In the genomic region with DNA sequence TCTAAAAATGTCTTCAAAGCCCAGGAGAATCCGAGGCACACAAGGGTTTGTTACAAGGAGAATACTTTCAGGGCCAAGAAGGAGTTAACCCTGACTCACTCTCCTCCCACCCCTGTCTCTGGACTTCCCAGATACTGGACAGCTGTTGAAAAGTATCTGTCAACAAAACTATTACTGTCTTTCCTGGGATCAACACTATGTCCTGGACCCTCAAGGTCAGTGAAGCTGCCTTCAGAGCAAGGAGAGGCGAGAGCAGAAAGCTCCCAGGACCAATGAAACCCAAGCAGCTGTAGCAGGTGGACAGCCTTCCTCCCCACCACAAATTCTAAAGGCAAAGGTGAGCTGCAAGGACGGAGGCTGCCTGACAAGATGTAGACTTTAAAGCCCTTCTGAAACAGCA, we compare ENCODE assay signal across 29 mouse cellular contexts.
DNase-seq lines count a peak whose midpoint lies in the region; ATAC-seq lines count a peak whose summit lies in the region.
"Had no signal": no experiment of that assay in that cellular context is flagged by ENCODE, and none has a peak within 500 bp of the region (broad histone marks: within the 10 kb centered on the region; RNA-seq: fewer than 3 reads in every experiment).

No protein-coding gene starts in this region.

- peak; percentile 45; the same call in 1 of the 2 replicates for ATAC-seq in heart, embryonic 16.5 days (replicated peaks; ENCODE audit: extremely low read depth, insufficient read depth, low FRiP score)
- peak; percentile 19; the same call in 1 of the 2 replicates for ATAC-seq in limb, embryonic 13.5 days (ENCODE audit: low FRiP score, low read depth)
- no peak for ATAC-seq in forebrain, embryonic 12.5 days (ENCODE audit: low FRiP score)
- ATAC-seq: CD4-positive, CD25-positive, alpha-beta regulatory T cell, adult 4 months; forebrain, postnatal 0 days; intestine, postnatal 0 days; midbrain, embryonic 16.5 days had no signal

- H3K4me2 ChIP-seq in heart, embryonic 16.5 days (ENCODE audit: low read depth, low read length), result no peak overlapping the region
- H3K4me2 ChIP-seq in limb, embryonic 13.5 days (replicated peaks), result no peak overlapping the region
- no peak overlapping the region for H3K4me2 ChIP-seq in forebrain, embryonic 12.5 days
- H3K4me2 ChIP-seq: embryonic facial prominence, embryonic 13.5 days; hindbrain, embryonic 14.5 days; liver, embryonic 11.5 days; midbrain, embryonic 11.5 days; neural tube, embryonic 12.5 days had no signal

- no peaks in the 10 kb centered on the region for H3K27me3 ChIP-seq in heart, embryonic 16.5 days (ENCODE audit: control insufficient read depth, insufficient read depth, low read length)
- no peaks in the 10 kb centered on the region for H3K27me3 ChIP-seq in limb, embryonic 13.5 days
- H3K27me3 ChIP-seq in limb, embryonic 10.5 days (ENCODE audit: low read depth, poor library complexity, severe bottlenecking), result no peaks in the 10 kb centered on the region
- no peaks in the 10 kb centered on the region for H3K27me3 ChIP-seq in forebrain, embryonic 12.5 days
- H3K27me3 ChIP-seq: embryonic facial prominence, embryonic 13.5 days; neural tube, embryonic 12.5 days had no signal

- no peak overlapping the region for H3K4me3 ChIP-seq in heart, embryonic 16.5 days (ENCODE audit: low read length)
- H3K4me3 ChIP-seq in limb, embryonic 13.5 days, result no peak overlapping the region
- H3K4me3 ChIP-seq in limb, embryonic 10.5 days, result no peak overlapping the region
- no peak overlapping the region for H3K4me3 ChIP-seq in forebrain, embryonic 12.5 days (replicated peaks)
- H3K4me3 ChIP-seq: embryonic facial prominence, embryonic 13.5 days; erythroblast, embryonic 14.5 days; heart, adult 2 months; neural tube, embryonic 12.5 days had no signal

- H3K4me1 ChIP-seq in heart, embryonic 16.5 days (ENCODE audit: control insufficient read depth, insufficient read depth, low read length), result peaks cover 4% of the 10 kb centered on the region
- H3K4me1 ChIP-seq in limb, embryonic 13.5 days, result peaks cover 31% of the 10 kb centered on the region
- H3K4me1 ChIP-seq in limb, embryonic 10.5 days, result peaks cover 65% of the 10 kb centered on the region
- H3K4me1 ChIP-seq in forebrain, embryonic 12.5 days, result no peaks in the 10 kb centered on the region

- intact Hi-C loops in heart, postnatal 14 days (cut with DNase I), result no loop called here

- 24% methylated on average over 3 of the region's 3 CpGs for WGBS in heart, embryonic 16.5 days
- WGBS in limb, embryonic 13.5 days, result 53% methylated on average over 3 of the region's 3 CpGs
- WGBS in limb, embryonic 10.5 days, result 64% methylated on average over 3 of the region's 3 CpGs
- WGBS in forebrain, embryonic 12.5 days, result 66% methylated on average over 3 of the region's 3 CpGs

- H3K9me3 ChIP-seq in heart, embryonic 16.5 days (replicated peaks; ENCODE audit: control insufficient read depth, low read length), result no peaks in the 10 kb centered on the region
- H3K9me3 ChIP-seq in limb, embryonic 13.5 days, result no peaks in the 10 kb centered on the region
- H3K9me3 ChIP-seq in limb, embryonic 10.5 days (replicated peaks), result no peaks in the 10 kb centered on the region
- H3K9me3 ChIP-seq in forebrain, embryonic 12.5 days, result no peaks in the 10 kb centered on the region
- H3K9me3 ChIP-seq: embryonic facial prominence, embryonic 13.5 days; neural tube, embryonic 12.5 days had no signal

- peak; percentile 24 for DNase-seq in gastrocnemius, postnatal 25 days
- no peak for DNase-seq in gastrocnemius, postnatal 10 days
- no peak for DNase-seq in heart, postnatal 14 days
- no peak for DNase-seq in limb, embryonic 10.5 days (ENCODE audit: low spot score)
- DNase-seq: adrenal gland, postnatal 25 days; cerebellum, adult 11-12 months; cerebellum, adult 9-11 months; embryo, embryonic 11 days; forebrain, postnatal 0 days; gastrocnemius, postnatal 36 days; heart, adult 2 months; kidney, postnatal 14 days; layer of hippocampus, adult 9-11 months; lung, postnatal 36 days; right cerebral cortex, postnatal 4 days; thymus, adult 2 months; thymus, postnatal 36 days had no signal

- no peak overlapping the region for H3K27ac ChIP-seq in heart, embryonic 16.5 days (ENCODE audit: low read length)
- H3K27ac ChIP-seq in limb, embryonic 13.5 days, result no peak overlapping the region
- no peak overlapping the region for H3K27ac ChIP-seq in limb, embryonic 10.5 days
- no peak overlapping the region for H3K27ac ChIP-seq in forebrain, embryonic 12.5 days
- H3K27ac ChIP-seq: embryonic facial prominence, embryonic 13.5 days; heart, adult 2 months; hindbrain, embryonic 14.5 days; neural tube, embryonic 12.5 days had no signal

- H3K9ac ChIP-seq in heart, embryonic 16.5 days (ENCODE audit: low read length), result no peak overlapping the region
- no peak overlapping the region for H3K9ac ChIP-seq in limb, embryonic 13.5 days
- H3K9ac ChIP-seq in forebrain, embryonic 12.5 days, result no peak overlapping the region
- H3K9ac ChIP-seq: embryonic facial prominence, embryonic 13.5 days; forebrain, postnatal 0 days; hindbrain, embryonic 14.5 days; neural tube, embryonic 12.5 days had no signal

- no peaks in the 10 kb centered on the region for H3K36me3 ChIP-seq in heart, embryonic 16.5 days (ENCODE audit: control insufficient read depth, insufficient read depth)
- H3K36me3 ChIP-seq in limb, embryonic 13.5 days, result no peaks in the 10 kb centered on the region
- no peaks in the 10 kb centered on the region for H3K36me3 ChIP-seq in limb, embryonic 10.5 days
- no peaks in the 10 kb centered on the region for H3K36me3 ChIP-seq in forebrain, embryonic 12.5 days (replicated peaks)
- H3K36me3 ChIP-seq: embryonic facial prominence, embryonic 13.5 days; neural tube, embryonic 12.5 days had no signal
